Mouse (Mus musculus) lung, embryonic 15.5 days (tissue): ENCODE data around the gene Zic5. TPM values are rescaled to one million over a fixed set of nuclear protein-coding genes. Genes with fewer than 3 reads are reported as not detected.
"Not testable (repeated sequence)": the region's sequence is repeated elsewhere in the genome, so short reads cannot be mapped to it uniquely, and the experiment has no call there.

Source experiments
- ATAC-seq: fragments of 200-750 bp; cut with Nextera tagmentation; 2 replicates; pipeline ENCODE4 v1.8.0; 2017; ENCODE audit warnings: moderate number of reproducible peaks, borderline replicate concordance; ENCODE audit not compliant: low FRiP score, low TSS enrichment; ENCODE audit errors: extremely low read depth
- H3K27ac ChIP-seq: fragments of 300-500 bp; sonication (generic); 2 replicates; pipeline ENCODE4 v1.5.1; 2015; ENCODE audit warnings: moderate library complexity, mild to moderate bottlenecking, inconsistent platforms
- H3K27me3 ChIP-seq: fragments of 300-500 bp; sonication (generic); 2 replicates; pipeline ENCODE4 v1.6.1; 2015; ENCODE audit warnings: inconsistent platforms
- H3K36me3 ChIP-seq: fragments of 300-500 bp; sonication (generic); 2 replicates; pipeline ENCODE4 v1.6.1; 2015; ENCODE audit warnings: inconsistent platforms
- H3K4me1 ChIP-seq: fragments of 300-500 bp; sonication (generic); 2 replicates; pipeline ENCODE4 v1.6.1; 2015; ENCODE audit warnings: inconsistent platforms
- H3K4me2 ChIP-seq: fragments of 300-500 bp; sonication (generic); 2 replicates; pipeline ENCODE4 v1.6.1; 2015; ENCODE audit warnings: inconsistent platforms, mild to moderate bottlenecking, moderate library complexity
- H3K4me3 ChIP-seq: fragments of 300-500 bp; sonication (generic); 2 replicates; pipeline ENCODE4 v1.5.1; 2015; ENCODE audit warnings: mild to moderate bottlenecking, inconsistent platforms
- H3K9ac ChIP-seq: fragments of 300-500 bp; sonication (generic); 2 replicates; pipeline ENCODE4 v1.6.1; 2015; ENCODE audit warnings: inconsistent platforms
- H3K9me3 ChIP-seq: fragments of 300-500 bp; sonication (generic); 2 replicates; pipeline ENCODE4 v1.6.1; 2016; ENCODE audit warnings: inconsistent platforms
- WGBS: fragments of 180-500 bp; shearing (Covaris S2); methylation state at CpG from one replicate; pipeline ENCODE4 v1.1.7; 2015; 5-methylcytosine and 5-hydroxymethylcytosine counted together
- polyA plus RNA-seq: library from polyadenylated mRNA; unstranded; fragments of >200 nt; fragmentation: Nextera tagmentation; extraction: Ambion mirVana; gene quantifications from 2 replicates; pipeline ENCODE4 v1.2.1, GENCODE M21; 2015

Zic5 gene
- polyA plus RNA-seq, 1 experiment from 2014 or later, result not detected

DNA sequence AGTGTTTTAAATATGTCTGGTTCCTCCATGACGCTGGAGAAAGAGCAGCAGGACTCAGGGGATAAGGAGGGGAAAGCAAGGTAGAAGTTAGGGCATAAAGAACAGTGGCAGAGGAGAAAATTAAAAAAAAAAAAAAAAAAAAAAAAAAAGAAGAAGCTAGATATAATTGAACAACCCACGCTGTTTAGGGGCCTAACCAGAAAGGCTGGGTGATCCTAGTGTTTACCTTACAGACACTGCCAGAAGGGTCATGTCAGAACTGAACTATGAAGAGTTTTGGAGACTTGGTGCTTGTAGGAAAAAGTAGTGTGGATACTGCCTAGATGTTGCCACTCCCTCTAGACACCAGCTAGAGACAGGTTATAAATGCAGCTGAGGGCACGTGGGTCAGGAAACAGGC is 4.0 kb downstream of the Zic5 start:
- Histone ChIP-seq H3K27me3 (peaks cover 77% of the 10 kb centered on the region), H3K4me1 (peaks cover 23% of the 10 kb centered on the region), H3K9me3 (no peaks in the 10 kb centered on the region), H3K4me2 (no peak overlapping the region), H3K36me3 (no peaks in the 10 kb centered on the region), H3K9ac (no peak overlapping the region), H3K4me3 (no peak overlapping the region), H3K27ac (no peak overlapping the region)
- ATAC-seq, result no peak
- WGBS, result 30% methylated on average over 3 of the region's 3 CpGs

DNA sequence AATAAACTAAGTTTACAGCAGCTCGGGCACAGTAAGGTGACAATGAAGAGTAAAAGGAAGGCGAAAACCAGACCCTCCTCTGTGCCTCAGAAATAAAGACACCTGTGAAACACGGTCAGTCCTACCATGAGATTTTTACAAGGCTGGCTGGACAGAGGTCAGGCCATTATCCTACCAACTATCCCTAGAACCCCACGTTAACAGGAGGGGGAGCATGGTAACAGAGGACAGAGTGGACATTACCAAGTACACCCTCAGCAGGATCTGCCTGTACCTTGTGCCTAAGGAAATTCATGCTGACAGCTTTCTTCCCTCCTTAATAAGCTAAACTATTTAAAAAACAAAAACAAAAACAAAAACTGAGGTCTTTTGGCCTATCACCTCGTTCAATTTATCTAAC is 5.3 kb downstream of the Zic5 start:
- Histone ChIP-seq H3K4me1 (peaks cover 21% of the 10 kb centered on the region), H3K9me3 (no peaks in the 10 kb centered on the region), H3K4me2 (no peak overlapping the region), H3K36me3 (no peaks in the 10 kb centered on the region), H3K9ac (no peak overlapping the region), H3K27ac (no peak overlapping the region), H3K4me3 (no peak overlapping the region), H3K27me3 (peaks cover 77% of the 10 kb centered on the region)
- no peak for ATAC-seq
- WGBS, result 41% methylated on average over 5 of the region's 5 CpGs

DNA sequence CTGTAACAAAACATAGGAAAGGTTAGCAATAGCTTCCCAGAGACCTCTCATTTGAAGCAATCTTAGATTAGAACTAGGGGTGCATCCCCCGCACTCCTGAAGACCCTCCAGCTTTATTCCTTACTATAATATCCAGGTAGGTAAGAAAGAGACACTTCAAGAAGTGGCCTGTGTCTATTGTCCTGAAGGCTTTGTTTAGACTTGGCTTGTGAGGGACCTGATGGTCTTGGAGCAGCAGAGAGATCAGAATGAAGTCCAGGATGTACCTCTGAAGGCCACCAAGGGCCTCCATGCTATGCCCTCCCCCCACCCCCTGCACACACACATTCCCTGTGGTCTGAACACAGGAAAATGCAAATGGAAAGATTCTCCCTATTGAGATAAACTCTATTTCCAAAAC is 5.7 kb downstream of the Zic5 start:
- 93% methylated on average over 1 of the region's 1 CpGs for WGBS

GRCm38 (mm10) chr14:122459332-122459731 is 6.1 kb downstream of the Zic5 start:
- H3K36me3 ChIP-seq, result not testable (repeated sequence)

More for the DNA sequence above, 5.7 kb downstream of the Zic5 start:
- Histone ChIP-seq H3K4me2 (no peak overlapping the region), H3K27me3 (peaks cover 77% of the 10 kb centered on the region), H3K9me3 (no peaks in the 10 kb centered on the region), H3K36me3 (no peaks in the 10 kb centered on the region), H3K27ac (no peak overlapping the region), H3K4me1 (peaks cover 16% of the 10 kb centered on the region), H3K9ac (no peak overlapping the region), H3K4me3 (no peak overlapping the region)
- no peak for ATAC-seq

DNA sequence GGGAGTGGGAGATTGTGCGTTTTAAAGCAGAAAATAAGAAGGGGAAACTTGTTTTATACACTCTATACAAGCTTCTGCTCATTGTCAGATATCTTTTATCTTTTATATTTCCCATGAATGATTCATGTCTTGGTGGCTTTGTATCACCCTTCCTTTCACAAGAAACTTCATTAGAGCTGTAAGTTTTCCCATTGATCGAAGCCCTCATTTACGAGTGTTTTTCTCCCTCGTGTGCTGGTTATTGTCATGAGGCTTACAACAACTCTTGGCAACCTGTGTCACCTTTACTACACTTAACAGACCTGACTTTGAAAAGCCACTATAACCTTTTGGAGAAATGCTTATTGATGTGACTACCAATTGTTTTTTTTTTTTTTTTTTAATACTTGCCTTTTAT is 9.9 kb downstream of the Zic5 start:
- Histone ChIP-seq H3K4me2 (no peak overlapping the region), H3K4me3 (no peak overlapping the region), H3K36me3 (no peaks in the 10 kb centered on the region), H3K4me1 (peaks cover 18% of the 10 kb centered on the region), H3K27ac (no peak overlapping the region), H3K27me3 (peaks cover 82% of the 10 kb centered on the region), H3K9me3 (no peaks in the 10 kb centered on the region), H3K9ac (no peak overlapping the region)
- ATAC-seq, result no peak
- WGBS, result 74% methylated on average over 4 of the region's 4 CpGs

More at GRCm38 (mm10) chr14:122459332-122459731, 6.1 kb downstream of the Zic5 start:
- H3K9ac ChIP-seq, H3K27ac ChIP-seq, ATAC-seq, H3K4me2 ChIP-seq, H3K9me3 ChIP-seq, H3K4me3 ChIP-seq: not testable (repeated sequence)
- Histone ChIP-seq H3K27me3 (peaks cover 77% of the 10 kb centered on the region), H3K4me1 (peaks cover 12% of the 10 kb centered on the region)
- 79% methylated on average over 11 of the region's 12 CpGs for WGBS

- no peak for ATAC-seq
- peaks cover 82% of the 10 kb centered on the region for H3K27me3 ChIP-seq
- no peaks in the 10 kb centered on the region for H3K9me3 ChIP-seq
- no peak overlapping the region for H3K9ac ChIP-seq
- no peak overlapping the region for H3K4me3 ChIP-seq
- peaks cover 24% of the 10 kb centered on the region for H3K4me1 ChIP-seq
- WGBS, result 54% methylated on average over 10 of the region's 10 CpGs
- H3K4me2 ChIP-seq, result no peak overlapping the region
- H3K36me3 ChIP-seq, result no peaks in the 10 kb centered on the region
- no peak overlapping the region for H3K27ac ChIP-seq
These were observed 10.4 kb downstream of the Zic5 start for GRCm38 (mm10) chr14:122454901-122455561.

- H3K4me2 ChIP-seq, result peak overlapping the region; percentile 55
- H3K27ac ChIP-seq, result no peak overlapping the region
- H3K4me3 ChIP-seq, result peak overlapping the region; percentile 32
- no peak overlapping the region for H3K9ac ChIP-seq
- no peaks in the 10 kb centered on the region for H3K36me3 ChIP-seq
- 0 out of 2 replicates have a peak, but pooled peaks have one; percentile 11 for ATAC-seq
- H3K4me1 ChIP-seq, result peaks cover 25% of the 10 kb centered on the region
- peaks cover 82% of the 10 kb centered on the region for H3K27me3 ChIP-seq
- no peaks in the 10 kb centered on the region for H3K9me3 ChIP-seq
- 8% methylated on average over 12 of the region's 12 CpGs for WGBS
These were observed 11.3 kb downstream of the Zic5 start for GRCm38 (mm10) chr14:122453996-122454738.

GRCm38 (mm10) chr14:122453388-122453995 is 12.0 kb downstream of the Zic5 start:
- peak; percentile 54 for ATAC-seq
- Histone ChIP-seq H3K9me3 (no peaks in the 10 kb centered on the region), H3K4me3 (peak overlapping the region; percentile 32), H3K36me3 (no peaks in the 10 kb centered on the region), H3K27ac (no peak overlapping the region), H3K9ac (no peak overlapping the region), H3K4me1 (peaks cover 25% of the 10 kb centered on the region), H3K4me2 (peak overlapping the region; percentile 55), H3K27me3 (peaks cover 82% of the 10 kb centered on the region)
- WGBS, result 7% methylated on average over 32 of the region's 32 CpGs

GRCm38 (mm10) chr14:122452701-122453387 is 12.6 kb downstream of the Zic5 start:
- ATAC-seq, result no peak
- H3K27ac ChIP-seq, result no peak overlapping the region
- WGBS, result 40% methylated on average over 13 of the region's 13 CpGs
- H3K27me3 ChIP-seq, result peaks cover 88% of the 10 kb centered on the region
- H3K36me3 ChIP-seq, result no peaks in the 10 kb centered on the region
- H3K4me2 ChIP-seq, result peak overlapping the region; percentile 55
- no peak overlapping the region for H3K9ac ChIP-seq
- no peak overlapping the region for H3K4me3 ChIP-seq
- H3K9me3 ChIP-seq, result no peaks in the 10 kb centered on the region
- peaks cover 25% of the 10 kb centered on the region for H3K4me1 ChIP-seq

DNA sequence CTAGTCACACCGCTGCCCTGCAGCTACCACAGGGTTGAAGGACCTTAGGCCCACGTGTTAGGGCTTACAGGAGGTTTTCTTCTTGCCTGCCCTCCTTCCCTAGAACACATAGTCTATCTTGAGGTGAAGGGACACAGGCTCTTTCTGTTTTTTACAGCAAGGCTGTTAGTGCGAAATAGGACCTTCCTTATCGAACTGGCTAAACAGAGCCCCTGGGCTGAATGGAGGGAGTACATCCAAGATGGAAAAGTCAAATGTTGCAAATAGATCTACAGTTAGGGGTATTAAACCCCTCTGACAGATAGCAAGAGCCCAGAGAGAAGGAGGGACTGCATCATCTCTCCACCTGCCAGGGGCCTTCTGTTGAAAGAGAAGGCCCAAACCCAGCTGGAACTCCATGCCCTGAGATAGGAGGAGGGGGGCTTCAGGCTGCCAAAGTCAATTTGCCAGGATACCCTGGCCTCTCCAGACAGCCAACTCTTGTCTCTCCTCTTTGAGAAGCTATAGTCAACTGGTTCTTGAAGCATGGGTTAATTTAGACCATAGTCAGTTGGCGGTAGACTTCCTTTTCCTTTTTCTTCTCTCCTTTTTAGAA is 13.8 kb downstream of the Zic5 start:
- no peak overlapping the region for H3K9ac ChIP-seq
- H3K4me3 ChIP-seq, result no peak overlapping the region; the same call in 1 of the 2 replicates
- H3K27me3 ChIP-seq, result peaks cover 100% of the 10 kb centered on the region
- no peaks in the 10 kb centered on the region for H3K9me3 ChIP-seq
- ATAC-seq, result no peak
- H3K4me2 ChIP-seq, result peak overlapping the region; percentile 68; the same call in 1 of the 2 replicates
- H3K4me1 ChIP-seq, result peaks cover 25% of the 10 kb centered on the region
- H3K27ac ChIP-seq, result no peak overlapping the region
- 64% methylated on average over 5 of the region's 5 CpGs for WGBS
- H3K36me3 ChIP-seq, result no peaks in the 10 kb centered on the region
